Mouse (Mus musculus): ENCODE data around the gene 3110009E18Rik. TPM values are rescaled to one million over a fixed set of nuclear protein-coding genes. Genes with fewer than 3 reads are reported as not detected.

Gene 3110009E18Rik
- total RNA-seq, 2 experiments from 2014 or later: 7.1 to 7.8 TPM

- DNase-seq (ENCODE audit: low spot score in 2 of 2): peak; percentile 81 to 91
- TF ChIP-seq CTCF (conservative IDR thresholded peaks at IDR 0.05): no peak
- no peak overlapping the region for H3K4me3 ChIP-seq
- H3K27ac ChIP-seq: peak overlapping the region; percentile 97
Measured at GRCm38 (mm10) chr1:120115671-120116081, 5.3 kb upstream of the 3110009E18Rik start.

DNA sequence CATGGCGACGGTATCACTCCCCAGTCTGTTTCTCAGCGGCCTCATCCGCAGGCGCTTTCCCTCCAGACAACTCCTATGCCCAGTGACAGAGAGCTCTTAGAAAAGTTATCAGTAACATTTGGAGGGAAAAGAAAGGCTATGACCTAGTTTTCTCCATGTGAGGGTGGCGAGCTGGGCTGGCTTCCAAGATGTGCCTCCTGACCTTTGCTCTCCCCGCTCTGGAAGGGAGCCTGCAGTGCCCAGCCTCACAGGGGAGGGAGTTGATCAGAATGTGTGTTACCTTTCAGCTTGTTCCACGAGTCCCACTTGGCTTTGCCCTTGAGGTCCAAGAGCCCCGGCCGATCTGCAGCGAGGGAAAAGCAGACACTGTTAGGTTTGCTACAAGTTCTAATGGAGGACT lies 4.9 kb upstream of the 3110009E18Rik start:
- H3K27ac ChIP-seq: peak overlapping the region; percentile 97
- no peak for DNase-seq (ENCODE audit: low spot score in 2 of 2)
- TF ChIP-seq CTCF (conservative IDR thresholded peaks at IDR 0.05): no peak
- no peak overlapping the region for H3K4me3 ChIP-seq

GRCm38 (mm10) chr1:120118854-120119253 lies 2.1 kb upstream of the 3110009E18Rik start:
- no peak for DNase-seq (ENCODE audit: low spot score in 2 of 2)
- Histone ChIP-seq H3K4me3 (peak overlapping the region; percentile 74), H3K27ac (peak overlapping the region; percentile 97)
- TF ChIP-seq CTCF (conservative IDR thresholded peaks at IDR 0.05): no peak

- DNase-seq (ENCODE audit: low spot score in 2 of 2): no peak
- no peak for TF ChIP-seq CTCF (conservative IDR thresholded peaks at IDR 0.05)
- H3K4me3 ChIP-seq: peak overlapping the region; percentile 74
- peak overlapping the region; percentile 97 for H3K27ac ChIP-seq
Measured at GRCm38 (mm10) chr1:120119389-120119788, 1.6 kb upstream of the 3110009E18Rik start.

- peak overlapping the region; percentile 74 for H3K4me3 ChIP-seq
- DNase-seq (ENCODE audit: low spot score in 2 of 2): no peak
- H3K27ac ChIP-seq: peak overlapping the region; percentile 97
- TF ChIP-seq CTCF (conservative IDR thresholded peaks at IDR 0.05): no peak
Measured at GRCm38 (mm10) chr1:120120141-120120968, 632 bp upstream of the 3110009E18Rik start.

- peak overlapping the region; percentile 97 for H3K27ac ChIP-seq
- peak overlapping the region; percentile 74 for H3K4me3 ChIP-seq
- no peak for DNase-seq (ENCODE audit: low spot score in 2 of 2)
- TF ChIP-seq CTCF (conservative IDR thresholded peaks at IDR 0.05): no peak
Measured at GRCm38 (mm10) chr1:120121930-120122530, 1.0 kb downstream of the 3110009E18Rik start.

DNA sequence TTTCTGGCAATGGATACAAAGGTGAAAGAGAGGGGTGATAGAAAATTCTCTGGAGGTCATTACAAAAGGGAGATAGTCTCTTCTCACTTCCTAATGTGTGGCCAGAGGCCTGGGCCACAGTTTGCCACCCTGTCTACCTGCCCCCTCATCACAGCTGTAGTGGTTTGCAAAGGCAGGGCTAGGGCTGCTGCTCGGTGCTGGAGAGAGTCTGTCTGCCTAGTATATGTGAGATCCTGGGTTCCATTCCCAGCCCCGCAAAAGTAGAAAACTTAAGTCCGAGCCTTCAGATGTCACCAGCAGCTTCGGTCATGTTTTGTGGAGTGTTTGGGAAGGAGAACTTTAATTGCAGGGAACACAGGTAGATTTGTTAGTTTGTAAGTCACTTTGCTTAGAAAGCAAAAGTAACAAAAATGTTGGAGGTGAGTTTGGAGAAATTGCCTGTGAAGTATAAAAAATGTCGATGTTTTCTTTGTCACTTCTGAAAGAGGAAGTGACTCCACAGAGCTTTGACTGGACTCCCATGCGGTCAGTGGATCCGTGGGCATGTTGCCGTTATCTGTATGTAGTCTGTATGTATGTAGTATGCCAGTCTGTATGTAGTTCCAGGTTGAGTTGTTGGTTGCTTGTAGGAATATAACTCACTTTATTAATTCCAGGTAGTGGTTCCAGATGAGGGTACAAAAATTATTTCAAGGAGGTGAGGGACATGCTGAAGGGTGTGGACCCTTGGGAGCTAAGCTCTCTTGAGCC lies 1.8 kb downstream of the 3110009E18Rik start:
- Histone ChIP-seq H3K4me3 (no peak overlapping the region), H3K27ac (no peak overlapping the region)
- TF ChIP-seq CTCF (conservative IDR thresholded peaks at IDR 0.05): no peak
- DNase-seq (ENCODE audit: low spot score in 2 of 2): no peak

DNA sequence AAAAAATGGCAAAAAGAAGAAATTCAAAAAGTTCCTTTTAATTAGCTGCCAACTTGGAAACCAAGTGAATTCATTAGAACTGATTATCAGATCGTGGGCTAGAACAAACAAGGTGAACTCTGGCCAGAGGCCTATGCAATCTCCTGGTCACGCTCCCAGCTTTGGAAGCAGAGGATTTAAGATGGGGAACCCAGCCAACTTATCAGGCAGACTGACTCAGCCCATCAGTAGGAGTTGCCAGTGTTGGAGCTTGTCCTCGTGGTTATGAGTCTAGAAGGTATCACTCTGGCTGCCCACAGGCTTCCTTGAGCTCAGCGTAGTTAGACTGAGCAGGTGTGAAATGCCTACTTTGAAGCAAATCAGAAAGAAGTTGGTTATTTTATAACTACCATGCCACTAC lies 3.9 kb downstream of the 3110009E18Rik start:
- Histone ChIP-seq H3K4me3 (no peak overlapping the region), H3K27ac (no peak overlapping the region)
- DNase-seq (ENCODE audit: low spot score in 2 of 2): no peak
- no peak for TF ChIP-seq CTCF (conservative IDR thresholded peaks at IDR 0.05)

DNA sequence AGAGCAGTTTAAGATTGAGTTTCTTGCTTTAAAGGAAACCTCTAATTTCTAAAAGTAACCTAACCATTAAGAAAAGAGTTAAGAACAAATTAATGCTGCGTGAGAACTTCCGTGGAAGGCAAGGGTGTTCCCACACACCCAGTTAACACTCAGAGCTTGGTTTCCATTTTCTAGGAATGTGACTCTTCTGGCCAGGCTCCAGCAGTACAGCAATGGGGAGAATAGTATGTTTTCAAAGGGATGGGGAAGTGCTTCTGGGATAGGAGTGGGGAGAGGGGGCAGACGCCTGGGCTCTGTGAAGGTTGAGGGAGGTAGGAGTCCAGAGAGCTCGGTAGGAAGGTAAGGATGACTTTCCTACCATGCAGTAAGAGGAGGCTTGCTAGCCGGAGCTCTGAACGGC lies 4.5 kb downstream of the 3110009E18Rik start:
- no peak overlapping the region for H3K4me3 ChIP-seq
- no peak overlapping the region for H3K27ac ChIP-seq
- no peak for TF ChIP-seq CTCF (conservative IDR thresholded peaks at IDR 0.05)
- no peak for DNase-seq (ENCODE audit: low spot score in 2 of 2)

GRCm38 (mm10) chr1:120126318-120126717 lies 5.3 kb downstream of the 3110009E18Rik start:
- no peak for DNase-seq (ENCODE audit: low spot score in 2 of 2)
- no peak overlapping the region for H3K27ac ChIP-seq
- no peak for TF ChIP-seq CTCF (conservative IDR thresholded peaks at IDR 0.05)
- no peak overlapping the region for H3K4me3 ChIP-seq

GRCm38 (mm10) chr1:120132376-120132775 lies 11.4 kb downstream of the 3110009E18Rik start:
- no peak for TF ChIP-seq CTCF (conservative IDR thresholded peaks at IDR 0.05)
- H3K27ac ChIP-seq: peak overlapping the region; percentile 54; the same call in 1 of the 2 replicates
- no peak overlapping the region for H3K4me3 ChIP-seq
- DNase-seq (ENCODE audit: low spot score in 2 of 2): no peak

GRCm38 (mm10) chr1:120135934-120136786 lies 15.2 kb downstream of the 3110009E18Rik start:
- H3K27ac ChIP-seq: peak overlapping the region; percentile 65

More at GRCm38 (mm10) chr1:120135934-120136786, 15.2 kb downstream of the 3110009E18Rik start:
- DNase-seq (ENCODE audit: low spot score in 2 of 2): peak; percentile 49 to 53
- TF ChIP-seq CTCF (conservative IDR thresholded peaks at IDR 0.05): no peak
- H3K4me3 ChIP-seq: no peak overlapping the region
